Mouse (Mus musculus) liver, embryonic 14.5 days (tissue): ENCODE measurements at regions not wholly inside any gene's neighbourhood (a gene's known extent, or its start where the extent isn't known, plus 50 kb on each side); places are given as distances from the start of the nearest gene placed in this dataset.

ENCODE experiments used
- ATAC-seq: fragments of 200-750 bp; cut with Nextera tagmentation; 2 replicates; pipeline ENCODE4 v1.8.0; 2017; ENCODE audit warnings: moderate number of reproducible peaks, mild to moderate bottlenecking, moderate library complexity; ENCODE audit not compliant: insufficient read depth
- DNase-seq, 3 experiments: peaks; one replicate each; pipeline ENCODE4 v3.0.0-alpha.2; 2012 to 2013; ENCODE audit warnings: low read depth in 3 of 3, low spot score in 3 of 3
- H3K27ac ChIP-seq: fragments of 300-500 bp; sonication (generic); 2 replicates; pipeline ENCODE4 v1.5.1; 2014; ENCODE audit warnings: moderate library complexity, mild to moderate bottlenecking, control low read depth, inconsistent platforms
- H3K27me3 ChIP-seq: fragments of 300-500 bp; sonication (generic); 2 replicates; pipeline ENCODE4 v1.6.1; 2014; ENCODE audit warnings: mild to moderate bottlenecking, low read length, moderate library complexity; ENCODE audit not compliant: control insufficient read depth, insufficient read depth
- H3K36me3 ChIP-seq: fragments of 300-500 bp; sonication (generic); replicated peaks from 2 replicates; pipeline ENCODE4 v1.6.1; 2014; ENCODE audit warnings: low read depth; ENCODE audit not compliant: control insufficient read depth, insufficient read depth
- H3K4me1 ChIP-seq, 2 experiments: fragments of 200-500 bp in 1 of 2; fragments of 300-500 bp in 1 of 2; sonication (generic) in 1 of 2; replicated peaks; 2 replicates each; pipeline ENCODE4 v1.6.1; 2012 to 2014; ENCODE audit warnings: antibody characterized with exemption in 1 of 2, inconsistent platforms in 1 of 2, low read length in 1 of 2; ENCODE audit not compliant: control insufficient read depth in 2 of 2, insufficient read depth in 2 of 2
- H3K4me2 ChIP-seq: fragments of 300-500 bp; sonication (generic); 2 replicates; pipeline ENCODE4 v1.6.1; 2014; ENCODE audit warnings: low read depth, mild to moderate bottlenecking, control low read depth, moderate library complexity
- H3K4me3 ChIP-seq, 2 experiments: fragments of 200-500 bp in 1 of 2; fragments of 300-500 bp in 1 of 2; sonication (generic) in 1 of 2; 2 replicates each; pipeline ENCODE4 v1.5.1; 2012 to 2014; ENCODE audit warnings: low read depth in 2 of 2, low read length in 2 of 2, mild to moderate bottlenecking in 2 of 2, control low read depth in 1 of 2, inconsistent platforms in 1 of 2, moderate library complexity in 1 of 2; ENCODE audit not compliant: insufficient read depth in 1 of 2
- H3K9ac ChIP-seq: fragments of 300-500 bp; sonication (generic); replicated peaks from 2 replicates; pipeline ENCODE4 v1.6.1; 2014; ENCODE audit warnings: mild to moderate bottlenecking, control low read depth, moderate library complexity
- H3K9me3 ChIP-seq: fragments of 300-500 bp; sonication (generic); 2 replicates; pipeline ENCODE4 v1.6.1; 2016; ENCODE audit warnings: low read length, mixed read lengths; ENCODE audit not compliant: control insufficient read depth
- CTCF ChIP-seq: IDR thresholded peaks from 2 replicates; pipeline ENCODE4 v1.5.1; 2016; ENCODE audit warnings: antibody characterized with exemption, low read depth, control low read depth
- EP300 ChIP-seq: IDR thresholded peaks from 2 replicates; pipeline ENCODE4 v1.6.1; 2016; ENCODE audit warnings: antibody characterized with exemption, low read depth
- WGBS: fragments of 180-500 bp; shearing (Covaris S2); extraction: QIAGEN DNeasy Blood & Tissue Kit; methylation state at CpG from one replicate; pipeline ENCODE4 v1.1.7; 2014; ENCODE audit not compliant: insufficient replicate concordance; 5-methylcytosine and 5-hydroxymethylcytosine counted together

DNA sequence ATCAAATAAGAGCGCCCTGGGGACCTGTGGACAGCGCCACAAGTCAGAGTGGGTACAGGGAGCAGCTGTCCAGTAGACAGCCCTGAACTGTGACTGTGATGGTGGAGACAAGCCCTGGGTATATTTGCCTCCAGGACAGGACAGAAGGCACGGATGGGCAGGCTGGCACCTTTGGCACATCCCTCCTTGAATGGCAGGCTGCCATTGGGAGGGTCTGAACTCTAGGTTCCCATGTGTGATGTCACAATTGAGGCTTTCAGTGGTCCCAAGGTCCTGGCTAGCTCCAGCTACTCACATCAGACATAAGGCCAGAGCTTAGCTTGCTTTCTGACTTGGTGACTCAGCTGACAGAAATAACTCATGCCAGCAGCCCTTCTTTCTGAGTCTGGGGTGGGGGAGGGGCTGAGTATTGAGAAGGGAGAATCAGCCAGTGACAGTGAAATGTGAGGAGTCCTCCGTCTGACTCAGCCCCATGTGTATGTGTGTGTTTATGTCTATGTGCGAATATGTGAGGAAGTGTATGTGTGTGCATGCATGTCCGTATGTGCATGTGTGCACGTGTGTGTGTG lies 91.2 kb upstream of the Tpm1 start:
- no peak overlapping the region for H3K4me2 ChIP-seq
- no peak overlapping the region for H3K27ac ChIP-seq
- H3K4me3 ChIP-seq: no peak overlapping the region
- H3K4me1 ChIP-seq: peaks cover 0 to 3% of the 10 kb centered on the region in 2 experiments; a peak in 1 of 4 replicates
- no peaks in the 10 kb centered on the region for H3K9me3 ChIP-seq
- DNase-seq: no peak
- H3K9ac ChIP-seq: no peak overlapping the region
- TF ChIP-seq EP300 (no peak), CTCF (no peak)
- no peaks in the 10 kb centered on the region for H3K27me3 ChIP-seq
- no peak for ATAC-seq
- H3K36me3 ChIP-seq: no peaks in the 10 kb centered on the region
- WGBS: 52% methylated on average over 7 of the region's 7 CpGs

DNA sequence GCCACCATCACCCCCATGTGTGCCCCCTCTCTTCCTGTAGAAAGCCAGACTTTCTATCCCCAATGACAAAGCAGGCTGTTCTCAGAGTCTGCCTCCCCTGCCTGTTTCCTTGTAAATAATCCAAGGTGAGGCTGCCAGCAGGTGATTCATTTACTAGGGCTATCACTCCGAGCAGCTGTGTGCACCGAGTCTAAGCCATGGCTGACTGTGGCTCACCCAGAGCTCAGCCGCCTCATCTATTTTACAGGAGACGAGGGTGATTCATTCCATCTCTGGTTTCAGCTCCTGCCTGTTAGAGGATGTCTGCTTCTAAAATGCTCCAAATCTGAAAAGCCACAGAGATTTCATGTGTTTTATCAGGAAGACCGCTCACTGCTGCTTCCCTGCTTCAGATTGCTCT lies 88.5 kb upstream of the Tpm1 start:
- DNase-seq (no peak), ATAC-seq (no peak)
- Histone ChIP-seq H3K4me1 (peaks cover 0 to 4% of the 10 kb centered on the region in 2 experiments; a peak in 1 of 4 replicates), H3K4me3 (no peak overlapping the region), H3K9ac (no peak overlapping the region), H3K27me3 (no peaks in the 10 kb centered on the region), H3K36me3 (no peaks in the 10 kb centered on the region), H3K4me2 (no peak overlapping the region), H3K9me3 (no peaks in the 10 kb centered on the region), H3K27ac (no peak overlapping the region)
- WGBS: 53% methylated on average over 5 of the region's 5 CpGs
- TF ChIP-seq CTCF (no peak), EP300 (no peak)

GRCm38 (mm10) chr9:67137141-67137540 lies 87.9 kb upstream of the Tpm1 start:
- H3K27me3 ChIP-seq: no peaks in the 10 kb centered on the region
- no peak overlapping the region for H3K4me2 ChIP-seq
- TF ChIP-seq EP300 (no peak), CTCF (no peak)
- no peak for DNase-seq
- no peak overlapping the region for H3K27ac ChIP-seq
- H3K9me3 ChIP-seq: no peaks in the 10 kb centered on the region
- H3K4me1 ChIP-seq: peaks cover 0 to 8% of the 10 kb centered on the region in 2 experiments; a peak in 1 of 4 replicates
- H3K4me3 ChIP-seq: no peak overlapping the region
- 40% methylated on average over 4 of the region's 4 CpGs for WGBS
- H3K36me3 ChIP-seq: no peaks in the 10 kb centered on the region
- H3K9ac ChIP-seq: no peak overlapping the region
- ATAC-seq: no peak

GRCm38 (mm10) chr9:67136166-67136565 lies 87.0 kb upstream of the Tpm1 start:
- Histone ChIP-seq H3K27me3 (no peaks in the 10 kb centered on the region), H3K27ac (no peak overlapping the region), H3K9me3 (no peaks in the 10 kb centered on the region), H3K9ac (no peak overlapping the region), H3K4me2 (no peak overlapping the region), H3K4me3 (no peak overlapping the region), H3K36me3 (no peaks in the 10 kb centered on the region), H3K4me1 (peaks cover 0 to 8% of the 10 kb centered on the region in 2 experiments; a peak in 1 of 4 replicates)
- TF ChIP-seq EP300 (no peak), CTCF (no peak)
- 72% methylated on average over 6 of the region's 6 CpGs for WGBS
- DNase-seq (no peak), ATAC-seq (no peak)

GRCm38 (mm10) chr9:67134378-67134777 lies 85.2 kb upstream of the Tpm1 start:
- 50% methylated on average over 6 of the region's 6 CpGs for WGBS
- DNase-seq (no peak), ATAC-seq (no peak)

More at GRCm38 (mm10) chr9:67134378-67134777, 85.2 kb upstream of the Tpm1 start:
- peak; percentile 55 for TF ChIP-seq CTCF
- TF ChIP-seq EP300: no peak
- H3K9ac ChIP-seq: no peak overlapping the region
- H3K27me3 ChIP-seq: no peaks in the 10 kb centered on the region
- H3K36me3 ChIP-seq: no peaks in the 10 kb centered on the region
- no peak overlapping the region for H3K27ac ChIP-seq
- no peak overlapping the region for H3K4me2 ChIP-seq
- H3K9me3 ChIP-seq: no peaks in the 10 kb centered on the region
- no peak overlapping the region for H3K4me3 ChIP-seq
- H3K4me1 ChIP-seq: peaks cover 0 to 8% of the 10 kb centered on the region in 2 experiments; a peak in 1 of 4 replicates
